Mouse (Mus musculus): ENCODE results near the gene Serpine1.
A peak's percentile ranks its signal among the peaks of the same experiment; 100 is the strongest.
"Not testable (repeated sequence)": the region's sequence is repeated elsewhere in the genome, so short reads cannot be mapped to it uniquely, and the experiment has no call there.

The Serpine1 gene

GRCm38 (mm10) chr5:137072079-137072960 lies at the start of gene Serpine1:
Gene Serpine1 (minus strand): TSS chr5:137072268.
- peak; percentile 92 for DNase-seq

GRCm38 (mm10) chr5:137121280-137121679 lies 49.2 kb upstream of the Serpine1 start:
- DNase-seq, result no peak

GRCm38 (mm10) chr5:137118878-137119277 lies 46.8 kb upstream of the Serpine1 start:
- no peak for DNase-seq

DNA sequence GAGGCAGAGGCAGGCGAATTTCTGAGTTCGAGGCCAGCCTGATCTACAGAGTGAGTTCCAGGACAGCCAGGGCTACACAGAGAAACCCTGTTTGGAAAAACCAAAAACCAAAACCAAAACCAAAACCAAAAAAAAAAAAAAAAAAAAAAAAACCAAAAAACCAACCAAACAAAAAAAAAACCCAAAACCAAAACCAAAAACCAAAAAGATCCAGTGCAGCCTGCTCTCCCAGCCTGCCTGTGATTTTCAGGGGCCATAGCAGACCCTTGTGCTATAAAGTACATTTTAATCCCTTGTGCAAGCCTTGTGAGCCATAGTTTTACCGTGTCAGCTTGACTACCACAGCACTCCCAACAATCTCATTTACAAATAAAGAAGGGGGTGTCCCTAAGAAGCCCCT lies 45.9 kb upstream of the Serpine1 start:
- not testable (repeated sequence) for DNase-seq

DNA sequence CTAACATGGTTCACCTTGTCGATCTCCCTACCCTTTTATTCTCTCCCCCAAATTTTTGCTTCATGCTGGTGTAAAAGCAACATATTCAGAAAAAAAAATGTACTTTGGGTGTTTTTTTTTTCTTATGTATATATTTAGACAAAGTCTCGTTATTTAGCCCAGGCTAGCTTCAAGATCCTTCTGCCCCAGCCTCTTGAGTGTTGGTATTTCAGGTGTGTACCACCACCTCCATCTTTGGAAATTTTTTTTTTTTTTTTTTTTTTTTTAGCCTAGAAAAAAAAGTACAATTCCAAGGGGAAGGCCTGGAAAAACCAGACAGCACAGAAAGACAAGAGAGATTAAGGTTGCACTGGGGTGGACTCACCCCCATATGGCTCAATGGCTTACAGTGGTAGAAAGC lies 44.9 kb upstream of the Serpine1 start:
- no peak for DNase-seq

- peak; percentile 86 for DNase-seq
Observed at GRCm38 (mm10) chr5:137115866-137116847, 44.1 kb upstream of the Serpine1 start, which contains the start of gene Trim56. Gene Trim56 (minus strand): TSS chr5:137116209.

DNA sequence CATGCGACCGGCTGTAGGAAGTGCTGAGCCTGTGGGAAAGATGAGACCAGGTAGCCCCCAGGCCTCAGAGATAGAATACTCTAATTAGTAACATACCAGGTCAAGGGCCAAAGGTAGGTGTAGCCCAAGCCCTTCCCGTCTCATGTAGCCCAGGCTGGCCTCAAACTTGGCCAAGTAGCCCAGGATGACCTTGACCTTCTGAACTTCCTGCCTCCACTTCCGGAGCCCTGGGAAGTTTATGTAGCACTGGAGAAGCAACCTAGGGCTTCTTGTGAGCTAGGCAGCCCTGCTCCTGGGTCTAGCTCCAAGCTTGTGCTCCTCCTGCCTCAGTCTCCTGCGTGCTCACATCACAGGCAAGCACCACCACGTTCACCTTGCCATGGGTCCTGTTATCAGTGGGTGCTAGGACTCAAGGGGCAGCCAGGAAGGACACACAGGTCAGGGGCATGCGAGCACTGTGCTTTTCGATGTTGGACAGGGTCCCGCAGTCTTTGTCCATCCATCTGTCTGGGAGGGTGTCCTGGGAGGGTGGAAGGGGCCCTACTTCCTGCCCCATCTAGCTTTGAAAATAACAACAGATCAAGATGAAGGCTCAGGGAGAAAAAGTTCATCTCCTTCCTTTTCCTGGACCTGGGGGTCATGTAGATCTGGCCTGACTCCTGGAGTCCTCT lies 43.0 kb upstream of the Serpine1 start:
- no peak for DNase-seq

GRCm38 (mm10) chr5:137111542-137112408 lies 39.7 kb upstream of the Serpine1 start:
- DNase-seq, result no peak

DNA sequence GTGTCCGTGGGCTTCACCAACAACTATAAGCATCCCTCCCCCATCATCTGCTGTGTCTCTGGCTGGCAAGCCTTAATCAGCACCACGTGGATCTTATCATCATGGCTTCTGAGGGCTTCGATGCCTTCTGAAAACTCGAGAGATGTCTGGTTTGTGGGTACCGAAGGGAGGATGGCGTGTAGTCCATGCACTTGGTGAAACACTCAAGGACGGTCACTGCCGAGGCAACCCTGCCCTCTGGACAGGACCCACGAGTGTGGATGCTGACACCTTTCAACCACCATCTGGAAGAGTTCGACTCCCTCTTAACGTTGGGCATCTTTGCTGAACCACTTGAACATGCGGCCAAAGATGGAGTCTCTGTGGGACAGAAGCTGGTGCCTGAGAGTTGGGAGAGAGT lies 38.8 kb upstream of the Serpine1 start:
- no peak for DNase-seq

GRCm38 (mm10) chr5:137109941-137110593 lies 38.0 kb upstream of the Serpine1 start:
- peak; percentile 35 for DNase-seq

DNA sequence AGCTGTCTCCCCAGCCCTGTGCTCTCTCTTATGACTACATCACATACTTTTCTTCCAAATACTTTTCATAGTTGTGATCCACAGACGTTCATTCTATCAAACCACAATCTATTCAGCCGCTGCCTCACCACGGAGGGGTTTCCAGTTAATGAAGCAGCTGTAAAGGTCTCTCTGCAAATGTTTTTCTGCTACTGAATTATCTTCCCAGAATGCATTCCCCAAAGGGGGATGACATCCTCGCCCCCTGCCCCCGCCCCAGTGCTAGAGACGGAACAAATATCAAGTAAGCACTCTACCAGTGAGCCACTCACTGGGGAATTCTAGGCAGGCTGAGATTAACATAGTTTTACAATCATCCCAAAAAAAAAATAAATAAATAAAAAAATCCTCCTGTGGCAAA lies 36.0 kb upstream of the Serpine1 start:
- no peak for DNase-seq

- peak; percentile 60 for DNase-seq
Observed at GRCm38 (mm10) chr5:137107670-137108069, 35.6 kb upstream of the Serpine1 start.

GRCm38 (mm10) chr5:137107024-137107423 lies 35.0 kb upstream of the Serpine1 start:
- peak; percentile 89 for DNase-seq

DNA sequence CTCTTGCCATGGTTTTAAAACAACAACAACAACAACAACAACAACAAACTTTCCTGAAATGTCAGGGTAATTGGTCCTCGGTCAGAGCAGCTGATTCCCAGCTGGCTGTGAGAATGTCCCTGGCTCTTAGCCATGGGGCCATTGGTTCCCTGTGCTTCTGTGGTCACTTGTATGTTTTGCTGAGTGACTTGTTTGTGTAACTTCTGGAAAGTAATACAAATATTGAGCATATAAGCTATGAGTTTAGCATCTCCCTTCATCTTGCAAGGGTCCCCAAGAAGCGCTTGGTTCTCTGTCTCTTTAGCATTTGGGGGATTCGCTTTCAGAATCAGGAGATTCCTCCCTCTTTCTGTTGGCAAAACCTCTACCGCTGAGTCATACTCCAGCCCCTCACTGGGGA lies 34.4 kb upstream of the Serpine1 start:
- peak; percentile 33 for DNase-seq

- no peak for DNase-seq
Observed at GRCm38 (mm10) chr5:137103969-137104368, 31.9 kb upstream of the Serpine1 start.

DNA sequence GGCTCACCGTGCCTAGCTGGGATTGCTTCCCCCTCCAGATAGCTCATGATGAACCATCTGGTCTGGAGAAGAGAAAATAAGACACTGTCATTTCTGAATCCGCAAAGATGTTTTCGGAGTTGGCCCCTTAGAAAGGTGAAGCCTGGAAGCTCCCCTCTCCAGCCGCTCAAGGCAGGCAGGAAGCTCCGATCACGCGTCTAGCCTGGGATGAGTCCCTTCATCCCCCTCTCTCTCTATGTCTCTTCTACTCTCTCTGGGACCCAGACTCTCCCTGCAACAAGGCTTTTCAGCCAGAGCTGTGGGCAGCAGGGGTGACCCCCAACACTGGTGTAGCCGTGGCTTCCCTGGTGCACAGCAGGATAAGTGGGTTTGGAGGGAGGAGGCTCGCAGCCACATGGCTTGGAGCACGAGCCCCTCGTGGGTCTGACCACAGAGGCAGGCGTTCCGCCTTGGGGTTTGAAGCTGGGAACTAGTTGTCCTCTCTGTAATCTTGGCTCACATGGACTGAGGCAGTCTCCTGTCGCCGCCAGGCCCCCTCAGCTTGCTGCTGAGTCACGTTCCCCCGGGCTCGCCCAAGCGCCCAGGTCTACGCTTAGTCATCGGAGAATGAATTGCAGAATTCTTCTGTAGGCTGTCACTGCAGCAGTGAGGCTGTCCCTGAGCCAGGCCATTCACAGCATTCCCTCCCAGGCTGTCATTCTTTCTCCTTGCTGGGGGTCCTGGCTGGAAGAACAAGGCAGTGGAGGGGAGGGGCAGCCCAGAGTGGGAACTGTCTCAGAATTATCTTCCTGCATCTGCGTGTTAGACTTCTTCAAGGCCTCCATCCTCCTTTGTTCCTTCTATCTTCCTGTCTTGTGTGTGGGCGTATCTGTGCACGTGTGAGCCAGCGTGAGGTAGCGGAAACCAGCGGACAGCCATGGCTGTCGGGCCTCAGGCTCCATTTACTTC lies 30.8 kb upstream of the Serpine1 start:
- DNase-seq, result no peak

DNA sequence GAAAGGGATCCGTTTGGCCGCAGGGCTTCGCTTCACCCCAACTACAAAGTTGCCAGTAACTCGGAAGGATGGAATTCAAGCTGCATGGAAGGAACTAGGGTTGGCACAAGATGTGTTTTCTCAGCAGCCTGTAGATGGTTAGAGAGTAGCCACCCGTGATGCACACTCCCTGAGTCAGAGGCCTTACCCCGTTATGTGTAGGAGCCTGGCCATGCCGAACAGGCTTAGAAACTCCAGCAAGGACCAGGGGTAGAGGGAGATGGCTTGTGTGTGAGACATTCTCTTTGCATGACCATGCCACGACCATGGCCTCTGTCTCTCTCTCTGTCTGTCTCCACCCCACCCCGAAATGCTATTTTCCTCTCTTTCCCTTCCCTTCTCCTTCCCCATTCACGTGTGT lies 30.0 kb upstream of the Serpine1 start:
- no peak for DNase-seq

DNA sequence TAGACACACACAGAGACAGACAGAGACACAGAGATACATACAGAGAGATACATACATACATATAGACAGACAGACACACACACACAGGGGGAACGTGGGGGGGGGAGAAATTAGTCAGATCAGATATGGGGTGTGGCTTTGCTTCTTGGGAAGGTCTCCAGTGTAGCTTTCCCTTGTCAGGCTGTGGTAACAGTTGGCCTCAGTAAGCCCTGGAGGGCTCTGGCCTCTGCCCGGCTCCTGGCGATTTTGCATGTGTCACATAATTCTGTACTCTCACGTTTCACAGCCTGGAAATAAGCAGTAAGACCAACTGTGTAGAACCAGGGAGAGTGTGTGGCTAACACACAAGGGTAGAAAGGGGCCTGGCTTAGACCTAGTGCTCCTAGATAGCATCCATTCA lies 28.6 kb upstream of the Serpine1 start:
- DNase-seq, result no peak

DNA sequence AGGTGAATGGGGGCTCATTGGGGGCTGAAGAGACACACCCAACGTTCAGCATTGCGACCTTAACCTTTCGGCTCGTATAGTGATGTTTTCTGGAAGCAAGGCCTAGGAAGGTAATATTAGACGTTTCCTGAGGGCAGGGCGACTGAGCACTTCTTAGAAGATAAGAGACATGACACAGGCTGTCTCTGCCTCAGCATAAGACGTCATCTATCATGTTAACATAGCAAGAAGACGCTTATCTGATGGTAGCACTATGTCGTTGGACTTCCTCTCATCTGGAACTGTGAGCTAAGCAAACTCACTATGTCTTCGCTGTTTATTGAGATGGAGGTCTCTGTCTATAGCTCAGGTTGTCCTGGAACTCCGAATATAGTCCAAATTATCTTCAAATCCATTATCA lies 26.4 kb upstream of the Serpine1 start:
- DNase-seq, result no peak

DNA sequence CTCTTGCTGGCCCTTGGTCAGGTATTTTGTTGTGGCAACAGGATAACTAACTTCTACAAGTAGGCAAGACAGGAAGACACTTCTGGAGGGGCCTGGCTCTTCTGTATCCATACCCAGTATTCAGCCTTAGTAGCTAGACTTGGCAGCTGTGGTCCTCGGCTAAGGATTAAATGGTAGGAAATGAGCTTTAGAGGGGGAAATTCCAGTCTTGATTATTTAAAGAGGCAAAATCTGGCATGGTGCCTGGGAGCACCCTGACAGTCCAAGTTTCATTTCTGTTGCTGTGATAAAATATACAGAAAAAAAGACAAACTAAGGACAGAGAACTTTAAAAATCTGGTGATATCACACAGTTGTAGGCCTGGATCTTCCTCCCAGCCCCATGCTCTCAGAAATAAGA lies 24.0 kb upstream of the Serpine1 start:
- DNase-seq, result peak; percentile 55

Data from kidney, adult 18-20 months (tissue).